Mouse (Mus musculus) limb, embryonic 14.5 days (tissue): ENCODE measurements around the gene Ythdf1. TPM values are rescaled to one million over a fixed set of nuclear protein-coding genes. Genes with fewer than 3 reads are reported as not detected.
A peak's percentile ranks its signal among the peaks of the same experiment; 100 is the strongest.

Source experiments
- ATAC-seq: fragments of 200-750 bp; cut with Nextera tagmentation; 2 replicates; pipeline ENCODE4 v1.8.0; 2017; ENCODE audit warnings: low read depth, moderate number of reproducible peaks, moderate TSS enrichment; ENCODE audit not compliant: low FRiP score
- DNase-seq: peaks from one replicate; pipeline ENCODE4 v3.0.0-alpha.2; 2015; ENCODE audit warnings: low spot score
- H3K27ac ChIP-seq: fragments of 300-500 bp; sonication (generic); replicated peaks from 2 replicates; pipeline ENCODE4 v1.5.1; 2014; ENCODE audit warnings: low read depth, mild to moderate bottlenecking, low read length, moderate library complexity, mixed read lengths
- H3K27me3 ChIP-seq: fragments of 300-500 bp; sonication (generic); 2 replicates; pipeline ENCODE4 v1.6.1; 2014; ENCODE audit warnings: low read length, mixed read lengths; ENCODE audit not compliant: control insufficient read depth, insufficient read depth
- H3K36me3 ChIP-seq: fragments of 300-500 bp; sonication (generic); 2 replicates; pipeline ENCODE4 v1.6.1; 2014; ENCODE audit warnings: mild to moderate bottlenecking, low read length, moderate library complexity, mixed read lengths; ENCODE audit not compliant: control insufficient read depth, insufficient read depth
- H3K4me1 ChIP-seq: fragments of 300-500 bp; sonication (generic); 2 replicates; pipeline ENCODE4 v1.6.1; 2014; ENCODE audit warnings: antibody characterized with exemption, low read length, mixed read lengths; ENCODE audit not compliant: control insufficient read depth, insufficient read depth
- H3K4me2 ChIP-seq: fragments of 300-500 bp; sonication (generic); replicated peaks from 2 replicates; pipeline ENCODE4 v1.6.1; 2014; ENCODE audit warnings: low read depth, mild to moderate bottlenecking, low read length, moderate library complexity; ENCODE audit not compliant: severe bottlenecking
- H3K4me3 ChIP-seq: fragments of 300-500 bp; sonication (generic); replicated peaks from 2 replicates; pipeline ENCODE4 v1.5.1; 2014; ENCODE audit warnings: low read length
- H3K9ac ChIP-seq: fragments of 300-500 bp; sonication (generic); 2 replicates; pipeline ENCODE4 v1.6.1; 2014; ENCODE audit warnings: mild to moderate bottlenecking, low read depth, low read length, moderate library complexity; ENCODE audit not compliant: severe bottlenecking
- H3K9me3 ChIP-seq: fragments of 300-500 bp; sonication (generic); 2 replicates; pipeline ENCODE4 v1.6.1; 2016; ENCODE audit warnings: low read length; ENCODE audit not compliant: control insufficient read depth
- POLR2A ChIP-seq: fragments of 200-500 bp; IDR thresholded peaks from 2 replicates; pipeline ENCODE4 v1.8.0; 2012; ENCODE audit warnings: inconsistent platforms, mild to moderate bottlenecking, moderate library complexity, borderline replicate concordance; ENCODE audit not compliant: insufficient read depth, insufficient read length; ENCODE audit errors: extremely low read depth
- WGBS: fragments of 180-500 bp; shearing (Covaris S2); extraction: QIAGEN DNeasy Blood & Tissue Kit; methylation state at CpG from one replicate; pipeline ENCODE4 v1.1.7; 2014; 5-methylcytosine and 5-hydroxymethylcytosine counted together
- polyA plus RNA-seq, 2 experiments: library from polyadenylated mRNA; depleted of rRNA in 1 of 2; stranded (reverse) in 1 of 2; unstranded in 1 of 2; fragments of >200 nt; fragmentation: Nextera tagmentation in 1 of 2; extraction: Ambion mirVana in 1 of 2; gene quantifications; 2 replicates each; pipeline versions ENCODE4 v1.2.1 to v1.2.3; 2012 to 2014

The Ythdf1 gene
- polyA plus RNA-seq, 2 experiments, result 65.7 to 66.3 TPM

DNA sequence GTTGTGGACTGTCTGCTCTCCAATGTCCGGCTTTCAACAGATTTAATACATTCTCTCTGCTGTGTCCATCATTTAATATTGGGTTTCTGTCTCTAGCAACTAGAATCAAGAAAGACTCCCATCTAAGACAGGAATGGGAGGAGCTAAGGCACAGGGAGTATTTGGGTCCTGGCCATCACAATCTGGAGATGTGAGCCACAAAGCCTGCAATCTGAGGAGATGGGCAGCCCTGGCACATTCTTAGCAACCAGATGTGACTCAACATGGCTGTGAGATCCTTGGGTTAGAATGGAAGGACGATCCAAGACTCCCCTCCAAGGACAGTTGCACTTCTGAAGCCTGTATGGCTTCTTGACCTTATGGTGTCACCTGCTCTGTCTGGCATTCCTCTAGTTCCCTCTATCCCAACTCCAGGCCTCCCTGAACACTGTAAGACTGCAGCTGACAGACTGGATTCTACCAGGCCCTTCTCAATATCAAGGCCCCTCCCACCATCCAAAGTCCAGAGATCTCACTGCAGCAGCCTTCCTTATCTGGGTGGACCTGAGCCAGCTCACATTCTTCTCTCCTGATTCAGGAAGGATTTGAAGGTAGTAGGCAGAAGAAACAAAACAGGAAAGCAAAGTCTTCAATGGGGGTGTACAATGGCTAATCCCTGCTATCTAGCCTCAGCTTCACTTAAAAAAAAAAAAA is 42.0 kb upstream of the Ythdf1 start:
- no peaks in the 10 kb centered on the region for H3K4me1 ChIP-seq
- no peak overlapping the region for H3K9ac ChIP-seq
- TF ChIP-seq POLR2A, result no peak
- 61% methylated on average over 2 of the region's 2 CpGs for WGBS
- no peak overlapping the region for H3K4me3 ChIP-seq
- H3K4me2 ChIP-seq, result no peak overlapping the region
- ATAC-seq (no peak), DNase-seq (no peak)
- H3K27me3 ChIP-seq, result no peaks in the 10 kb centered on the region
- no peaks in the 10 kb centered on the region for H3K9me3 ChIP-seq
- H3K27ac ChIP-seq, result no peak overlapping the region
- H3K36me3 ChIP-seq, result no peaks in the 10 kb centered on the region

DNA sequence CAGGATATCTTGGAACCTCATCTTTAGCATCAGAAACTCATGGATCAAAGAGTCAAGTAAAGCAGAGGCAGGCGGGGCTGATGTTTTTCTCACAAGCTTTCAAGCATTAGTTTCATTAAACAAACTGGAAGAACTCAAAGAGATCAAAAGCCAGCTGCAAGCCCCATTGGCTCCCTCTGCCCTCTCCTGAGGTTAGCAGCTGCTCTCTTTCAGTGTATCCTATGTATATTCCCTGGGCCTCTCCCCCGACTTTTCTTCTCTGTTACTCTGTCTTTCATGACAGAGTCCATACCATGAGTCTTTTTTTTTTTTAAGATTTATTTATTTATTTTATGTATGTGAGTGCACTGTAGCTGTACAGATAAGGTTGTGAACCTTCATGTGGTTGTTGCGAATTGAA is 39.4 kb upstream of the Ythdf1 start:
- ATAC-seq, result no peak
- no peaks in the 10 kb centered on the region for H3K4me1 ChIP-seq

DNA sequence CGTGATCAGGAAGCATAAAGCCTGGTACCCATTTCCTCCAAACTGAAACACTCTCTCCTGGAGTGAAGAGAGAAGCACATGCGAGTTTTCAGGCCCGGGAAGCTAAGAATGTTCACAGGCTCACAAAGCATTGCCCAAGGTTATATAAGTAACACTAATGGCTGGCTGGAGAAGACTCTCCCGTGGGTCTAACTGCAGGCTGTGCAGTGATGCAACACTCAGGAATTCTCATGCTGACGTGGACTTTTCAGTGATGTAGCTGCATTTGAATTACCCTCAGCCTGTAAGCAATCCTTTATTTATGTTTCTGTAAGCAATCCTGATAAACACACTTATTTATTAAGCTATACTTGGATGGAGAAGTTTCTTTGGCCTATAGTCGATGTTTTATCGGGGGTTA is 38.9 kb upstream of the Ythdf1 start:
- Histone ChIP-seq H3K36me3 (no peaks in the 10 kb centered on the region), H3K4me2 (no peak overlapping the region), H3K27ac (no peak overlapping the region), H3K4me3 (no peak overlapping the region), H3K9me3 (no peaks in the 10 kb centered on the region), H3K27me3 (0 out of 2 replicates have a peak, but pooled peaks cover 6% of the 10 kb centered on the region), H3K4me1 (no peaks in the 10 kb centered on the region), H3K9ac (no peak overlapping the region)
- WGBS, result 74% methylated on average over 7 of the region's 7 CpGs
- no peak for DNase-seq
- ATAC-seq, result no peak
- no peak for TF ChIP-seq POLR2A

More for the DNA sequence above, 39.4 kb upstream of the Ythdf1 start:
- Histone ChIP-seq H3K27ac (no peak overlapping the region), H3K36me3 (no peaks in the 10 kb centered on the region), H3K27me3 (0 out of 2 replicates have a peak, but pooled peaks cover 6% of the 10 kb centered on the region), H3K9ac (no peak overlapping the region), H3K9me3 (no peaks in the 10 kb centered on the region), H3K4me2 (no peak overlapping the region), H3K4me3 (no peak overlapping the region)
- no peak for DNase-seq
- no peak for TF ChIP-seq POLR2A
- WGBS, result 63% methylated on average over 3 of the region's 3 CpGs

DNA sequence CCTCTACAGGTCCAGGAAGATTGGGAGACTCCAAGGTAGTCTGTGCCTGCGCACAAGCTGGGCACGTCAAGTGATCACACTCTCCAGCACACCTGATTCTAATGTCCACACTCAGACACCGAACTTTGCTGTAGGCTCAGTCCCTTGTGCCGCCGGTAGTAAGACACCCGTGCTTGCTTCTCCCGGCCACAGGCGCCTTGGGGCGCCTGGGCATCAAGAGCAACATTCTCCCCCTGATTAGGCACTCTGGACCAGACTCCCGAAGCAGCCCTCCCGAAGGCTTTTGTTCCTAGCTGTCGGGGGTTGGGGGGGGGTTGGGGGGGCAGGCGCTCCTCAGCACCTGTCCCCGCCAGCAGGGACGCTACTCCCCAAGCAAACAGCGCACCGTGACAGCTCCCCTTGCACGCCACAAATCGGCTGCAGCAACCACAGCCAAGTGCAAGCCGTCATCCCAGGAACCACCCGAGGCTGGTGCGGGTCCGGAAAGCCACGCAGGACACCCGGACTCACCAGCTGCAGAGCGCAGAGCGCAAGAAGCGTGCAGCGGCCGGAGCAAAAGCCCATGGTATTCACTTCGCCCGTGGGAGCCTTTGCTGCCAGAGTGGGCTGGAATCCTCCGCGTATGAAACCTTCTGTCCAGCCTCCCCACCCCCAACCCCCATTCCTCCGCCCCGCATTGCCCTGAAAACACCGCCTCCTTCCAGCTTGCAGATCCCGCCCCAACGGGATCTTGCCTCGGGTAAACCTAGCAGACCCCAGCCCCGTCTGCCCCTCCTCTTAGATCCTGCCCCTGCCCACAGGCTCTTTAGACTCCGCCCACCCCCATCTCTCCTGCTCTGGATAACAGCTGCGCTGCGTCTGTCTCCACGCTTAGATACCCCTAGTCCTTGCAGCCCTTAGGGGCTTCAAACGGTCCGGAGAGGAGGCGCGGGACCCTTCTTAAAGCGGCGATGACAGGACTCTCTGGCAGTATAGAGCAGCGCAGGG is 33.6 kb upstream of the Ythdf1 start, which contains the start of gene Nkain4:
Gene Nkain4 (minus strand): TSS at position 639 of the 987 bp plus-strand sequence.
- no peak within 1 kb of the TSS for H3K27ac ChIP-seq
- ATAC-seq, result peak; percentile 95

DNA sequence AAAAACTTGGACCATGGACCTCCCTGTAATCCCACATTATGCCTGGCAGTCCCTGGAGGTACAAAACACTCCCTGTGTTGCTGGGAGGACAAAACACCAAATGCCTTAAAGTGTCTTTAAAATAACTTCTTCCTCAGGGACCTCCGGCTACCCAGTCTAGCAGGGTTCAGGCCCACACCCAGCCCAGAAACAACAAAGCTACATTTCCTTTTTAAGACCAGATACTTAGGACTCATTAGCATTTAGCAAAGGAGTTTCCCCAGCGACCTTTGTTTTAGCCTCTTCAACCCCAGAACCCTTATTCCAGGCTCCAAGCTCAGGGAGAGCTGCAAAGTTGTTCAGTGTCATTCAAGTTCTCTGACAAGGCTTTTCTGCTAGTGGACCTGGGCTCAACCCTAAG is 32.9 kb upstream of the Ythdf1 start:
- no peak for ATAC-seq
- peaks cover 6% of the 10 kb centered on the region; the same call in 1 of the 2 replicates for H3K27me3 ChIP-seq
- DNase-seq, result no peak
- no peak overlapping the region for H3K27ac ChIP-seq
- peak overlapping the region; percentile 50 for H3K9ac ChIP-seq
- no peaks in the 10 kb centered on the region for H3K36me3 ChIP-seq
- H3K9me3 ChIP-seq, result no peaks in the 10 kb centered on the region
- 25% methylated on average over 2 of the region's 2 CpGs for WGBS
- no peak for TF ChIP-seq POLR2A
- H3K4me2 ChIP-seq, result peak overlapping the region; percentile 96
- peak overlapping the region; percentile 49 for H3K4me3 ChIP-seq
- H3K4me1 ChIP-seq, result no peaks in the 10 kb centered on the region; the same call in 1 of the 2 replicates

More for the DNA sequence above, 33.6 kb upstream of the Ythdf1 start, which contains the start of gene Nkain4:
- DNase-seq, result peak; percentile 71
- H3K4me1 ChIP-seq, result no peaks in the 10 kb centered on the region; the same call in 1 of the 2 replicates
- no peak for TF ChIP-seq POLR2A
- WGBS, result under 1% methylated on average over 47 of the region's 52 CpGs
- peaks cover 6% of the 10 kb centered on the region; the same call in 1 of the 2 replicates for H3K27me3 ChIP-seq
- no peaks in the 10 kb centered on the region for H3K36me3 ChIP-seq
- peak within 1 kb of the TSS; percentile 50 for H3K9ac ChIP-seq
- H3K4me3 ChIP-seq, result peak within 1 kb of the TSS; percentile 49
- H3K9me3 ChIP-seq, result no peaks in the 10 kb centered on the region
- peak within 1 kb of the TSS; percentile 96 for H3K4me2 ChIP-seq
